Mouse (Mus musculus) hindbrain, embryonic 11.5 days (tissue): ENCODE data around the gene Agl. TPM values are rescaled to one million over a fixed set of nuclear protein-coding genes. Genes with fewer than 3 reads are reported as not detected.
"Not testable (repeated sequence)": the region's sequence is repeated elsewhere in the genome, so short reads cannot be mapped to it uniquely, and the experiment has no call there.

Experiments
- ATAC-seq: fragments of 200-750 bp; cut with Nextera tagmentation; 2 replicates; pipeline ENCODE4 v1.8.0; 2017; ENCODE audit warnings: mild to moderate bottlenecking, moderate TSS enrichment, moderate library complexity; ENCODE audit not compliant: low FRiP score
- DNase-seq: peaks from one replicate; pipeline ENCODE4 v3.0.0-alpha.2; 2015; ENCODE audit warnings: low spot score
- H3K27ac ChIP-seq: fragments of 300-500 bp; sonication (generic); 2 replicates; pipeline ENCODE4 v1.5.1; 2014; ENCODE audit warnings: mild to moderate bottlenecking, low read depth, low read length
- H3K27me3 ChIP-seq: fragments of 300-500 bp; sonication (generic); 2 replicates; pipeline ENCODE4 v1.6.1; 2014; ENCODE audit warnings: mild to moderate bottlenecking, low read length, moderate library complexity, mixed read lengths; ENCODE audit not compliant: control insufficient read depth, insufficient read depth
- H3K36me3 ChIP-seq: fragments of 300-500 bp; sonication (generic); 2 replicates; pipeline ENCODE4 v1.6.1; 2014; ENCODE audit warnings: mild to moderate bottlenecking, low read length, moderate library complexity, mixed read lengths; ENCODE audit not compliant: control insufficient read depth, insufficient read depth
- H3K4me1 ChIP-seq: fragments of 300-500 bp; sonication (generic); replicated peaks from 2 replicates; pipeline ENCODE4 v1.6.1; 2014; ENCODE audit warnings: low read length, mixed read lengths; ENCODE audit not compliant: control insufficient read depth, insufficient read depth
- H3K4me2 ChIP-seq: fragments of 300-500 bp; sonication (generic); replicated peaks from 2 replicates; pipeline ENCODE4 v1.6.1; 2014; ENCODE audit warnings: mild to moderate bottlenecking, low read depth, low read length
- H3K4me3 ChIP-seq: fragments of 300-500 bp; sonication (generic); 2 replicates; pipeline ENCODE4 v1.5.1; 2014; ENCODE audit warnings: low read depth, low read length
- H3K9ac ChIP-seq: fragments of 300-500 bp; sonication (generic); 2 replicates; pipeline ENCODE4 v1.6.1; 2014; ENCODE audit warnings: low read depth, low read length
- H3K9me3 ChIP-seq: fragments of 300-500 bp; sonication (generic); 2 replicates; pipeline ENCODE4 v1.6.1; 2016; ENCODE audit warnings: low read length; ENCODE audit not compliant: control insufficient read depth
- WGBS: fragments of 180-500 bp; shearing (Covaris S2); extraction: QIAGEN DNeasy Blood & Tissue Kit; methylation state at CpG from one replicate; pipeline ENCODE4 v1.1.7; 2014; 5-methylcytosine and 5-hydroxymethylcytosine counted together
- polyA plus RNA-seq: library from polyadenylated mRNA; unstranded; fragments of >200 nt; fragmentation: Nextera tagmentation; extraction: Ambion mirVana; gene quantifications from 2 replicates; pipeline ENCODE4 v1.2.1, GENCODE M21; 2014

Agl gene
- polyA plus RNA-seq, 1 experiment from 2014 or later: 16.6 TPM

GRCm38 (mm10) chr3:116784811-116785210 is 23.2 kb downstream of the Agl start:
- Histone ChIP-seq H3K4me3 (no peak overlapping the region), H3K4me1 (no peaks in the 10 kb centered on the region), H3K36me3 (0 out of 2 replicates have a peak, but pooled peaks cover 2% of the 10 kb centered on the region), H3K27me3 (no peaks in the 10 kb centered on the region), H3K4me2 (no peak overlapping the region), H3K27ac (no peak overlapping the region), H3K9ac (no peak overlapping the region), H3K9me3 (no peaks in the 10 kb centered on the region)
- WGBS: 92% methylated on average over 8 of the region's 8 CpGs
- DNase-seq (no peak), ATAC-seq (no peak)

GRCm38 (mm10) chr3:116784290-116784689 is 23.7 kb downstream of the Agl start:
- 0 out of 2 replicates have a peak, but pooled peaks cover 2% of the 10 kb centered on the region for H3K36me3 ChIP-seq
- no peak for ATAC-seq

GRCm38 (mm10) chr3:116776961-116777360 is 31.0 kb downstream of the Agl start:
- ATAC-seq (no peak), DNase-seq (no peak)
- Histone ChIP-seq H3K4me1 (no peaks in the 10 kb centered on the region), H3K27ac (no peak overlapping the region), H3K9me3 (no peaks in the 10 kb centered on the region), H3K4me2 (no peak overlapping the region), H3K27me3 (no peaks in the 10 kb centered on the region), H3K4me3 (no peak overlapping the region), H3K9ac (no peak overlapping the region), H3K36me3 (0 out of 2 replicates have a peak, but pooled peaks cover 2% of the 10 kb centered on the region)
- 86% methylated on average over 2 of the region's 2 CpGs for WGBS

More at GRCm38 (mm10) chr3:116784290-116784689, 23.7 kb downstream of the Agl start:
- H3K4me1 ChIP-seq: no peaks in the 10 kb centered on the region
- WGBS: 91% methylated on average over 12 of the region's 12 CpGs
- H3K4me2 ChIP-seq: no peak overlapping the region
- no peaks in the 10 kb centered on the region for H3K9me3 ChIP-seq
- H3K27ac ChIP-seq: no peak overlapping the region
- H3K9ac ChIP-seq: no peak overlapping the region
- H3K4me3 ChIP-seq: no peak overlapping the region
- no peaks in the 10 kb centered on the region for H3K27me3 ChIP-seq
- no peak for DNase-seq

- Histone ChIP-seq H3K4me3 (no peak overlapping the region), H3K4me2 (no peak overlapping the region), H3K27me3 (no peaks in the 10 kb centered on the region), H3K9me3 (no peaks in the 10 kb centered on the region), H3K9ac (no peak overlapping the region), H3K27ac (no peak overlapping the region), H3K36me3 (0 out of 2 replicates have a peak, but pooled peaks cover 2% of the 10 kb centered on the region), H3K4me1 (no peaks in the 10 kb centered on the region)
- ATAC-seq (no peak), DNase-seq (no peak)
- WGBS: 85% methylated on average over 12 of the region's 12 CpGs
Observed at GRCm38 (mm10) chr3:116773836-116774235, 34.1 kb downstream of the Agl start.

- H3K27ac ChIP-seq: no peak overlapping the region
- H3K27me3 ChIP-seq: no peaks in the 10 kb centered on the region
- no peaks in the 10 kb centered on the region for H3K4me1 ChIP-seq
- H3K9ac ChIP-seq: no peak overlapping the region
- ATAC-seq (no peak), DNase-seq (no peak)
- H3K4me2 ChIP-seq: no peak overlapping the region
- no peaks in the 10 kb centered on the region for H3K36me3 ChIP-seq
- no peaks in the 10 kb centered on the region for H3K9me3 ChIP-seq
- 86% methylated on average over 2 of the region's 2 CpGs for WGBS
- H3K4me3 ChIP-seq: no peak overlapping the region
Observed at GRCm38 (mm10) chr3:116771597-116771996, 36.4 kb downstream of the Agl start.

- not testable (repeated sequence) for H3K4me2 ChIP-seq, H3K9me3 ChIP-seq, H3K4me3 ChIP-seq, H3K4me1 ChIP-seq, ATAC-seq, H3K27me3 ChIP-seq, H3K27ac ChIP-seq, H3K9ac ChIP-seq, H3K36me3 ChIP-seq, DNase-seq
- WGBS: 88% methylated on average over 7 of the region's 7 CpGs
Observed at GRCm38 (mm10) chr3:116766963-116767362, 41.0 kb downstream of the Agl start.

- H3K27ac ChIP-seq: no peak overlapping the region
- no peaks in the 10 kb centered on the region for H3K27me3 ChIP-seq
- no peak overlapping the region for H3K9ac ChIP-seq
- DNase-seq (no peak), ATAC-seq (no peak)
- H3K4me1 ChIP-seq: no peaks in the 10 kb centered on the region
- H3K4me3 ChIP-seq: no peak overlapping the region
- H3K4me2 ChIP-seq: no peak overlapping the region
- WGBS: 91% methylated on average over 8 of the region's 8 CpGs
- no peaks in the 10 kb centered on the region for H3K9me3 ChIP-seq
- H3K36me3 ChIP-seq: no peaks in the 10 kb centered on the region
Observed at GRCm38 (mm10) chr3:116752818-116753217, 55.1 kb downstream of the Agl start.

- DNase-seq (peak; percentile 56), ATAC-seq (no peak)
- H3K9me3 ChIP-seq: no peaks in the 10 kb centered on the region
- H3K4me1 ChIP-seq: no peaks in the 10 kb centered on the region
- no peak overlapping the region for H3K9ac ChIP-seq
- no peak overlapping the region for H3K4me2 ChIP-seq
- no peaks in the 10 kb centered on the region for H3K27me3 ChIP-seq
- WGBS: 81% methylated on average over 4 of the region's 4 CpGs
- H3K36me3 ChIP-seq: no peaks in the 10 kb centered on the region
- H3K27ac ChIP-seq: no peak overlapping the region
- H3K4me3 ChIP-seq: no peak overlapping the region
Observed at GRCm38 (mm10) chr3:116751191-116751860, 56.6 kb downstream of the Agl start.
